Mouse (Mus musculus): ENCODE measurements at regions not wholly inside any gene's neighbourhood (a gene's known extent, or its start where the extent isn't known, plus 50 kb on each side); places are given as distances from the start of the nearest gene placed in this dataset.

GRCm38 (mm10) chr4:137160526-137160925 lies 111.9 kb upstream of the Zbtb40 start:
- no peak for DNase-seq (ENCODE audit: inconsistent ontology term)

GRCm38 (mm10) chr4:137158201-137158600 lies 109.6 kb upstream of the Zbtb40 start:
- DNase-seq (ENCODE audit: inconsistent ontology term) = peak; percentile 4

GRCm38 (mm10) chr4:137156441-137157105 lies 108.0 kb upstream of the Zbtb40 start:
- no peak for DNase-seq (ENCODE audit: inconsistent ontology term)

- DNase-seq (ENCODE audit: inconsistent ontology term) = peak; percentile 74
Measured at GRCm38 (mm10) chr4:137148756-137149155, 100.2 kb upstream of the Zbtb40 start.

- DNase-seq (ENCODE audit: inconsistent ontology term) = no peak
Measured at GRCm38 (mm10) chr4:137147795-137148194, 99.2 kb upstream of the Zbtb40 start.

GRCm38 (mm10) chr4:137146326-137146725 lies 97.7 kb upstream of the Zbtb40 start:
- no peak for DNase-seq (ENCODE audit: inconsistent ontology term)

GRCm38 (mm10) chr4:137142316-137142715 lies 93.7 kb upstream of the Zbtb40 start:
- DNase-seq (ENCODE audit: inconsistent ontology term) = no peak

GRCm38 (mm10) chr4:137139051-137139705 lies 90.6 kb upstream of the Zbtb40 start:
- no peak for DNase-seq (ENCODE audit: inconsistent ontology term)

- no peak for DNase-seq (ENCODE audit: inconsistent ontology term)
Measured at GRCm38 (mm10) chr4:137138127-137138526, 89.5 kb upstream of the Zbtb40 start.

GRCm38 (mm10) chr4:137136313-137136712 lies 87.7 kb upstream of the Zbtb40 start:
- no peak for DNase-seq (ENCODE audit: inconsistent ontology term)

- no peak for DNase-seq (ENCODE audit: inconsistent ontology term)
Measured at GRCm38 (mm10) chr4:137135792-137136191, 87.2 kb upstream of the Zbtb40 start.

GRCm38 (mm10) chr4:137134553-137134952 lies 86.0 kb upstream of the Zbtb40 start:
- no peak for DNase-seq (ENCODE audit: inconsistent ontology term)

GRCm38 (mm10) chr4:137133789-137134188 lies 85.2 kb upstream of the Zbtb40 start:
- DNase-seq (ENCODE audit: inconsistent ontology term) = no peak

GRCm38 (mm10) chr4:137130619-137131212 lies 82.1 kb upstream of the Zbtb40 start:
- no peak for DNase-seq (ENCODE audit: inconsistent ontology term)

GRCm38 (mm10) chr4:137128152-137128551 lies 79.6 kb upstream of the Zbtb40 start:
- no peak for DNase-seq (ENCODE audit: inconsistent ontology term)

- DNase-seq (ENCODE audit: inconsistent ontology term) = peak; percentile 84
Measured at GRCm38 (mm10) chr4:137121684-137122083, 73.1 kb upstream of the Zbtb40 start.

GRCm38 (mm10) chr4:137120597-137120996 lies 72.0 kb upstream of the Zbtb40 start:
- DNase-seq (ENCODE audit: inconsistent ontology term) = no peak

GRCm38 (mm10) chr4:137118332-137118715 lies 69.7 kb upstream of the Zbtb40 start:
- no peak for DNase-seq (ENCODE audit: inconsistent ontology term)

- DNase-seq (ENCODE audit: inconsistent ontology term) = peak; percentile 45
Measured at GRCm38 (mm10) chr4:137117471-137118331, 69.1 kb upstream of the Zbtb40 start.

GRCm38 (mm10) chr4:137115062-137115461 lies 66.5 kb upstream of the Zbtb40 start:
- no peak for DNase-seq (ENCODE audit: inconsistent ontology term)

- no peak for DNase-seq (ENCODE audit: inconsistent ontology term)
Measured at GRCm38 (mm10) chr4:137110276-137110675, 61.7 kb upstream of the Zbtb40 start.

- DNase-seq (ENCODE audit: inconsistent ontology term) = no peak
Measured at GRCm38 (mm10) chr4:137104447-137105044, 55.9 kb upstream of the Zbtb40 start.

All from Muller cell, postnatal 12 days (primary cell).